Mouse (Mus musculus) liver, postnatal 0 days (tissue): ENCODE results near the gene Slc31a2.

ENCODE experiments used
- CTCF ChIP-seq: sonication (generic); IDR thresholded peaks from 2 replicates; pipeline ENCODE4 v1.5.1; 2016; ENCODE audit warnings: antibody characterized with exemption, low read depth
- EP300 ChIP-seq: IDR thresholded peaks from 2 replicates; pipeline ENCODE4 v1.6.1; 2016; ENCODE audit warnings: antibody characterized with exemption, low read depth, mild to moderate bottlenecking

- peak; percentile 42 for TF ChIP-seq CTCF
- no peak for TF ChIP-seq EP300
Measured at GRCm38 (mm10) chr4:62250896-62251544, 11.3 kb upstream of the Slc31a2 start.
